Mouse (Mus musculus) lung, embryonic 14.5 days (tissue): ENCODE measurements at regions not wholly inside any gene's neighbourhood (a gene's known extent, or its start where the extent isn't known, plus 50 kb on each side); places are given as distances from the start of the nearest gene placed in this dataset.

ENCODE experiments used
- ATAC-seq: fragments of 200-750 bp; cut with Nextera tagmentation; 2 replicates; pipeline ENCODE4 v1.8.0; 2017; ENCODE audit warnings: mild to moderate bottlenecking, moderate TSS enrichment, moderate library complexity; ENCODE audit not compliant: insufficient read depth
- DNase-seq: peaks from one replicate; pipeline ENCODE4 v3.0.0-alpha.2; 2015
- H3K27ac ChIP-seq: fragments of 300-500 bp; sonication (generic); 2 replicates; pipeline ENCODE4 v1.5.1; 2014; ENCODE audit warnings: low read depth, mild to moderate bottlenecking, moderate library complexity
- H3K27me3 ChIP-seq: fragments of 300-500 bp; sonication (generic); 2 replicates; pipeline ENCODE4 v1.6.1; 2014; ENCODE audit warnings: low read length, control low read depth; ENCODE audit not compliant: insufficient read depth
- H3K36me3 ChIP-seq: fragments of 300-500 bp; sonication (generic); 2 replicates; pipeline ENCODE4 v1.6.1; 2014; ENCODE audit warnings: control low read depth; ENCODE audit not compliant: insufficient read depth
- H3K4me1 ChIP-seq: fragments of 300-500 bp; sonication (generic); 2 replicates; pipeline ENCODE4 v1.6.1; 2014; ENCODE audit warnings: antibody characterized with exemption, control low read depth; ENCODE audit not compliant: insufficient read depth
- H3K4me2 ChIP-seq: fragments of 300-500 bp; sonication (generic); 2 replicates; pipeline ENCODE4 v1.6.1; 2014; ENCODE audit warnings: mild to moderate bottlenecking
- H3K4me3 ChIP-seq: fragments of 300-500 bp; sonication (generic); 2 replicates; pipeline ENCODE4 v1.5.1; 2014; ENCODE audit warnings: low read depth, low read length
- H3K9ac ChIP-seq: fragments of 300-500 bp; sonication (generic); 2 replicates; pipeline ENCODE4 v1.6.1; 2014
- H3K9me3 ChIP-seq: fragments of 300-500 bp; sonication (generic); 2 replicates; pipeline ENCODE4 v1.6.1; 2016; ENCODE audit warnings: low read depth, low read length, control low read depth
- CTCF ChIP-seq: IDR thresholded peaks from 2 replicates; pipeline ENCODE4 v1.5.1; 2016; ENCODE audit warnings: antibody characterized with exemption, low read depth
- WGBS: fragments of 180-500 bp; shearing (Covaris S2); extraction: QIAGEN DNeasy Blood & Tissue Kit; methylation state at CpG from one replicate; pipeline ENCODE4 v1.1.7; 2014; 5-methylcytosine and 5-hydroxymethylcytosine counted together

GRCm38 (mm10) chr8:24372068-24372467 is 353.6 kb downstream of the Adam3 start:
- no peak overlapping the region for H3K9ac ChIP-seq
- no peaks in the 10 kb centered on the region for H3K9me3 ChIP-seq
- no peak overlapping the region for H3K4me3 ChIP-seq
- no peak overlapping the region for H3K27ac ChIP-seq
- H3K4me2 ChIP-seq, result no peak overlapping the region
- WGBS, result 84% methylated on average over 4 of the region's 4 CpGs
- no peak for ATAC-seq
- H3K36me3 ChIP-seq, result no peaks in the 10 kb centered on the region
- no peaks in the 10 kb centered on the region for H3K27me3 ChIP-seq
- H3K4me1 ChIP-seq, result no peaks in the 10 kb centered on the region
- no peak for DNase-seq
- no peak for TF ChIP-seq CTCF

GRCm38 (mm10) chr8:24366000-24366399 is 359.7 kb downstream of the Adam3 start:
- DNase-seq (peak; percentile 65), ATAC-seq (peak; percentile 90)
- Histone ChIP-seq H3K27ac (no peak overlapping the region), H3K9me3 (no peaks in the 10 kb centered on the region), H3K4me3 (no peak overlapping the region), H3K9ac (no peak overlapping the region), H3K36me3 (no peaks in the 10 kb centered on the region), H3K27me3 (no peaks in the 10 kb centered on the region), H3K4me1 (no peaks in the 10 kb centered on the region; the same call in 1 of the 2 replicates), H3K4me2 (no peak overlapping the region)
- no peak for TF ChIP-seq CTCF

- TF ChIP-seq CTCF, result no peak
- ATAC-seq, result no peak
- no peak overlapping the region for H3K4me2 ChIP-seq
- no peaks in the 10 kb centered on the region for H3K36me3 ChIP-seq
- no peak overlapping the region for H3K4me3 ChIP-seq
- 69% methylated on average over 4 of the region's 4 CpGs for WGBS
- H3K9me3 ChIP-seq, result no peaks in the 10 kb centered on the region
- H3K9ac ChIP-seq, result no peak overlapping the region
- no peaks in the 10 kb centered on the region; the same call in 1 of the 2 replicates for H3K4me1 ChIP-seq
- DNase-seq, result no peak
- H3K27ac ChIP-seq, result no peak overlapping the region
- no peaks in the 10 kb centered on the region for H3K27me3 ChIP-seq
These were observed 361.0 kb downstream of the Adam3 start for GRCm38 (mm10) chr8:24364685-24365084.

GRCm38 (mm10) chr8:24359022-24359600 is 366.5 kb downstream of the Adam3 start:
- TF ChIP-seq CTCF, result no peak
- Histone ChIP-seq H3K9me3 (no peaks in the 10 kb centered on the region), H3K4me2 (no peak overlapping the region), H3K4me1 (no peaks in the 10 kb centered on the region), H3K9ac (no peak overlapping the region), H3K4me3 (no peak overlapping the region), H3K36me3 (no peaks in the 10 kb centered on the region), H3K27me3 (no peaks in the 10 kb centered on the region), H3K27ac (no peak overlapping the region)
- peak; percentile 62; the same call in 1 of the 2 replicates for ATAC-seq
- no peak for DNase-seq

GRCm38 (mm10) chr8:24355146-24355545 is 370.5 kb downstream of the Adam3 start:
- no peaks in the 10 kb centered on the region for H3K36me3 ChIP-seq
- H3K27ac ChIP-seq, result no peak overlapping the region
- ATAC-seq, result no peak
- no peaks in the 10 kb centered on the region for H3K27me3 ChIP-seq
- H3K4me3 ChIP-seq, result no peak overlapping the region
- no peak overlapping the region for H3K4me2 ChIP-seq
- H3K4me1 ChIP-seq, result peaks cover 5% of the 10 kb centered on the region; the same call in 1 of the 2 replicates
- WGBS, result 80% methylated on average over 4 of the region's 4 CpGs
- DNase-seq, result no peak
- TF ChIP-seq CTCF, result no peak
- H3K9ac ChIP-seq, result no peak overlapping the region
- H3K9me3 ChIP-seq, result no peaks in the 10 kb centered on the region

GRCm38 (mm10) chr8:24353842-24354241 is 371.8 kb downstream of the Adam3 start:
- no peak overlapping the region for H3K4me3 ChIP-seq
- peaks cover 5% of the 10 kb centered on the region; the same call in 1 of the 2 replicates for H3K4me1 ChIP-seq
- no peak overlapping the region for H3K4me2 ChIP-seq
- H3K9ac ChIP-seq, result no peak overlapping the region
- no peaks in the 10 kb centered on the region for H3K27me3 ChIP-seq
- H3K36me3 ChIP-seq, result no peaks in the 10 kb centered on the region
- no peak for TF ChIP-seq CTCF
- DNase-seq, result no peak
- H3K27ac ChIP-seq, result no peak overlapping the region
- WGBS, result 62% methylated on average over 7 of the region's 7 CpGs
- no peak for ATAC-seq
- no peaks in the 10 kb centered on the region for H3K9me3 ChIP-seq

- Histone ChIP-seq H3K36me3 (no peaks in the 10 kb centered on the region), H3K27me3 (no peaks in the 10 kb centered on the region), H3K9ac (no peak overlapping the region), H3K9me3 (no peaks in the 10 kb centered on the region), H3K4me2 (peak overlapping the region; percentile 49), H3K4me1 (peaks cover 5% of the 10 kb centered on the region; the same call in 1 of the 2 replicates), H3K4me3 (no peak overlapping the region; the same call in 1 of the 2 replicates), H3K27ac (no peak overlapping the region)
- DNase-seq (no peak), ATAC-seq (no peak; the same call in 1 of the 2 replicates)
- 23% methylated on average over 9 of the region's 9 CpGs for WGBS
- no peak for TF ChIP-seq CTCF
These were observed 373.3 kb downstream of the Adam3 start for GRCm38 (mm10) chr8:24352322-24352721.
